Comparison of ENCODE assay signal across 9 mouse cellular contexts in genomic region chr12:49401119-49401795, GRCm38 (mm10). TPM values are rescaled to one million over a fixed set of nuclear protein-coding genes. Genes with fewer than 3 reads are reported as not detected.
DNase-seq lines count a peak whose midpoint lies in the region; ATAC-seq lines count a peak whose summit lies in the region.
"Had no signal": no experiment of that assay in that cellular context is flagged by ENCODE, and none has a peak within 500 bp of the region (broad histone marks: within the 10 kb centered on the region; RNA-seq: fewer than 3 reads in every experiment).

No protein-coding gene starts in this region.

- 0 out of 2 replicates have a peak overlapping the region, but pooled peaks have one; percentile 16 for H3K9ac ChIP-seq in lung, embryonic 15.5 days
- H3K9ac ChIP-seq in embryonic facial prominence, embryonic 15.5 days = peak overlapping the region; percentile 18; the same call in 1 of the 2 replicates
- peak overlapping the region; percentile 67 for H3K9ac ChIP-seq in midbrain, embryonic 13.5 days (replicated peaks)

- H3K36me3 ChIP-seq in lung, embryonic 15.5 days = no peaks in the 10 kb centered on the region
- no peaks in the 10 kb centered on the region for H3K36me3 ChIP-seq in embryonic facial prominence, embryonic 15.5 days
- no peaks in the 10 kb centered on the region for H3K36me3 ChIP-seq in midbrain, embryonic 13.5 days

- H3K4me3 ChIP-seq in lung, embryonic 15.5 days = peak overlapping the region; percentile 39
- peak overlapping the region; percentile 46 for H3K4me3 ChIP-seq in embryonic facial prominence, embryonic 15.5 days (replicated peaks)
- peak overlapping the region; percentile 45 for H3K4me3 ChIP-seq in midbrain, embryonic 13.5 days (replicated peaks)
- H3K4me3 ChIP-seq: myocyte had no signal

- peaks cover 71% of the 10 kb centered on the region for H3K27me3 ChIP-seq in lung, embryonic 15.5 days
- H3K27me3 ChIP-seq in embryonic facial prominence, embryonic 15.5 days = peaks cover 65% of the 10 kb centered on the region
- H3K27me3 ChIP-seq in midbrain, embryonic 13.5 days = peaks cover 76% of the 10 kb centered on the region

- DNase-seq in lung, postnatal 25 days (ENCODE audit: low spot score) = no peak
- peak; percentile 66 to 81 for DNase-seq in layer of hippocampus, adult 18-20 months (ENCODE audit: low spot score in 2 of 2)
- no peak for DNase-seq in spleen, adult 18-20 months

- H3K4me2 ChIP-seq in lung, embryonic 15.5 days = peak overlapping the region; percentile 85
- peak overlapping the region; percentile 91 for H3K4me2 ChIP-seq in embryonic facial prominence, embryonic 15.5 days (replicated peaks)
- H3K4me2 ChIP-seq in midbrain, embryonic 13.5 days (replicated peaks) = peak overlapping the region; percentile 83

- no peak overlapping the region for H3K27ac ChIP-seq in lung, embryonic 15.5 days
- H3K27ac ChIP-seq in embryonic facial prominence, embryonic 15.5 days (replicated peaks) = no peak overlapping the region
- peak overlapping the region; percentile 67 for H3K27ac ChIP-seq in midbrain, embryonic 13.5 days

- 1% methylated on average over 59 of the region's 68 CpGs for WGBS in lung, embryonic 15.5 days
- WGBS in embryonic facial prominence, embryonic 15.5 days = under 1% methylated on average over 68 of the region's 68 CpGs
- under 1% methylated on average over 59 of the region's 68 CpGs for WGBS in midbrain, embryonic 13.5 days

- peak; percentile 64; the same call in 1 of the 2 replicates for ATAC-seq in lung, embryonic 15.5 days (ENCODE audit: borderline replicate concordance, extremely low read depth, low FRiP score, low TSS enrichment)
- ATAC-seq in embryonic facial prominence, embryonic 15.5 days (ENCODE audit: insufficient number of reproducible peaks, low FRiP score, low TSS enrichment, low read depth) = peak; percentile 77
- peak; percentile 86 for ATAC-seq in midbrain, embryonic 13.5 days
- no peak for ATAC-seq in erythroblast, adult 5-6 weeks (replicated peaks; ENCODE audit: low FRiP score, poor library complexity, severe bottlenecking)
- no peak for ATAC-seq in erythroid progenitor cell, adult 5-6 weeks (replicated peaks; ENCODE audit: low FRiP score, poor library complexity, severe bottlenecking)

- H3K4me1 ChIP-seq in lung, embryonic 15.5 days = peaks cover 7% of the 10 kb centered on the region
- peaks cover 11% of the 10 kb centered on the region for H3K4me1 ChIP-seq in embryonic facial prominence, embryonic 15.5 days
- H3K4me1 ChIP-seq in midbrain, embryonic 13.5 days (replicated peaks) = peaks cover 12% of the 10 kb centered on the region

- H3K9me3 ChIP-seq in lung, embryonic 15.5 days = no peaks in the 10 kb centered on the region
- H3K9me3 ChIP-seq in embryonic facial prominence, embryonic 15.5 days (replicated peaks) = no peaks in the 10 kb centered on the region
- no peaks in the 10 kb centered on the region for H3K9me3 ChIP-seq in midbrain, embryonic 13.5 days

RNA-seq across cellular contexts. Expression of gene Gm43517, which starts 16.3 kb away (rescaled TPM):
- polyA plus RNA-seq in lung, embryonic 15.5 days (2015; fragmentation: Nextera tagmentation; extraction: Ambion mirVana) = not detected in 2 replicates
- polyA plus RNA-seq in embryonic facial prominence, embryonic 15.5 days (2015; fragmentation: Nextera tagmentation; extraction: Ambion mirVana) = 0.05 TPM in 1 of 2 replicates, not detected in the other
- total RNA-seq in layer of hippocampus, adult 18-20 months (2021) = 1 to 10 TPM; 8.6 to 8.9 TPM
- 0.15 TPM in 1 of 2 replicates, not detected in the other for polyA plus RNA-seq in midbrain, embryonic 13.5 days (2015; fragmentation: Nextera tagmentation; extraction: Ambion mirVana)
- not detected in 2 replicates for total RNA-seq in erythroblast, adult 5-6 weeks (2015; ENCODE audit: low replicate concordance)
- total RNA-seq in erythroblast, adult 5-6 weeks (2017; ENCODE audit: low replicate concordance) = not detected in 2 replicates
- total RNA-seq in erythroid progenitor cell, adult 5-6 weeks (2015; ENCODE audit: low replicate concordance) = not detected in 2 replicates
- not detected in 2 replicates for total RNA-seq in erythroid progenitor cell, adult 5-6 weeks (2017; ENCODE audit: low replicate concordance)
- polyA plus RNA-seq: myocyte had no signal

RNA-seq across cellular contexts. Expression of gene Foxg1, which starts 18.8 kb away (rescaled TPM):
- 0.14 and 0.26 TPM in 2 replicates for polyA plus RNA-seq in lung, embryonic 15.5 days (2015; fragmentation: Nextera tagmentation; extraction: Ambion mirVana)
- polyA plus RNA-seq in embryonic facial prominence, embryonic 15.5 days (2015; fragmentation: Nextera tagmentation; extraction: Ambion mirVana) = 0.71 and 0.89 TPM in 2 replicates
- total RNA-seq in layer of hippocampus, adult 18-20 months (2021) = 100 to 1,000 TPM; 147 to 152 TPM
- polyA plus RNA-seq in midbrain, embryonic 13.5 days (2015; fragmentation: Nextera tagmentation; extraction: Ambion mirVana) = 0.63 and 6.4 TPM in 2 replicates
- not detected in 2 replicates for total RNA-seq in erythroblast, adult 5-6 weeks (2015; ENCODE audit: low replicate concordance)
- total RNA-seq in erythroblast, adult 5-6 weeks (2017; ENCODE audit: low replicate concordance) = not detected in 2 replicates
- not detected in 2 replicates for total RNA-seq in erythroid progenitor cell, adult 5-6 weeks (2015; ENCODE audit: low replicate concordance)
- not detected in 2 replicates for total RNA-seq in erythroid progenitor cell, adult 5-6 weeks (2017; ENCODE audit: low replicate concordance)
- polyA plus RNA-seq: myocyte had no signal

Comparison
In these comparisons a context has a peak if more than half of its experiments do, and no peak if none do; other contexts are left out.
1. ATAC-seq: peak in lung, embryonic 15.5 days (single experiment), embryonic facial prominence, embryonic 15.5 days (single experiment) and midbrain, embryonic 13.5 days (single experiment); none in erythroblast, adult 5-6 weeks (single experiment) and erythroid progenitor cell, adult 5-6 weeks (single experiment).
2. H3K9ac ChIP-seq: peak in every context shown above with its lines; median percentile 67 in midbrain, embryonic 13.5 days; 18 in embryonic facial prominence, embryonic 15.5 days; 16 in lung, embryonic 15.5 days.
3. DNase-seq: peak in layer of hippocampus, adult 18-20 months (2 of 2); none in lung, postnatal 25 days (single experiment) and spleen, adult 18-20 months (0 of 2).
4. RNA of gene Gm43517, which starts 16.3 kb away (total RNA-seq): 8.6 to 8.9 TPM in layer of hippocampus, adult 18-20 months; not detected in erythroblast, adult 5-6 weeks and not detected in erythroid progenitor cell, adult 5-6 weeks; every median in the first group is over 4 times any median in the second.
5. RNA of gene Foxg1, which starts 18.8 kb away (total RNA-seq): 147 to 152 TPM in layer of hippocampus, adult 18-20 months; not detected in erythroblast, adult 5-6 weeks and not detected in erythroid progenitor cell, adult 5-6 weeks; every median in the first group is over 100 times any median in the second.
6. Peak in every context shown above with its lines, with median percentiles within 50 percentile points of each other: H3K4me2 ChIP-seq and H3K4me3 ChIP-seq.